Mouse (Mus musculus) stomach, postnatal 0 days (tissue): ENCODE data around the gene Enpp6. TPM values are rescaled to one million over a fixed set of nuclear protein-coding genes. Genes with fewer than 3 reads are reported as not detected.
A peak's percentile ranks its signal among the peaks of the same experiment; 100 is the strongest.

Experiments used
- ATAC-seq: fragments of 200-750 bp; cut with Nextera tagmentation; 2 replicates; pipeline ENCODE4 v1.8.0; 2017; ENCODE audit not compliant: low FRiP score, low TSS enrichment
- DNase-seq: peaks from one replicate; pipeline ENCODE4 v3.0.0-alpha.2; 2016; ENCODE audit warnings: low spot score
- H3K27ac ChIP-seq: fragments of 300-500 bp; sonication (generic); replicated peaks from 2 replicates; pipeline ENCODE4 v1.5.1; 2014; ENCODE audit warnings: mild to moderate bottlenecking, control low read depth
- H3K27me3 ChIP-seq: fragments of 300-500 bp; sonication (generic); 2 replicates; pipeline ENCODE4 v1.6.1; 2014; ENCODE audit warnings: low read length; ENCODE audit not compliant: control insufficient read depth, insufficient read depth
- H3K36me3 ChIP-seq: fragments of 300-500 bp; sonication (generic); 2 replicates; pipeline ENCODE4 v1.6.1; 2014; ENCODE audit warnings: low read length, mixed read lengths; ENCODE audit not compliant: control insufficient read depth, insufficient read depth
- H3K4me1 ChIP-seq: fragments of 300-500 bp; sonication (generic); replicated peaks from 2 replicates; pipeline ENCODE4 v1.6.1; 2014; ENCODE audit warnings: antibody characterized with exemption; ENCODE audit not compliant: control insufficient read depth, insufficient read depth
- H3K4me2 ChIP-seq: fragments of 300-500 bp; sonication (generic); replicated peaks from 2 replicates; pipeline ENCODE4 v1.6.1; 2014; ENCODE audit warnings: low read depth, mild to moderate bottlenecking, control low read depth, moderate library complexity
- H3K4me3 ChIP-seq: fragments of 300-500 bp; sonication (generic); 2 replicates; pipeline ENCODE4 v1.5.1; 2014; ENCODE audit warnings: low read depth, low read length, control low read depth
- H3K9ac ChIP-seq: fragments of 300-500 bp; sonication (generic); 2 replicates; pipeline ENCODE4 v1.6.1; 2014; ENCODE audit warnings: mild to moderate bottlenecking, low read length, control low read depth, mixed read lengths
- H3K9me3 ChIP-seq: fragments of 300-500 bp; sonication (generic); 2 replicates; pipeline ENCODE4 v1.6.1; 2016; ENCODE audit warnings: low read length; ENCODE audit not compliant: control insufficient read depth
- CTCF ChIP-seq: IDR thresholded peaks from 2 replicates; pipeline ENCODE4 v1.5.1; 2016; ENCODE audit warnings: antibody characterized with exemption, low read depth, mild to moderate bottlenecking, moderate library complexity
- EP300 ChIP-seq: optimal IDR thresholded peaks from 2 replicates; pipeline ENCODE3; 2016; ENCODE audit warnings: antibody characterized with exemption
- WGBS: fragments of 180-500 bp; shearing (Covaris S2); extraction: QIAGEN DNeasy Blood & Tissue Kit; methylation state at CpG from one replicate; pipeline ENCODE4 v1.1.7; 2014; 5-methylcytosine and 5-hydroxymethylcytosine counted together
- polyA plus RNA-seq: library from polyadenylated mRNA; unstranded; fragments of >200 nt; fragmentation: Nextera tagmentation; extraction: Ambion mirVana; gene quantifications from 2 replicates; pipeline ENCODE4 v1.2.1, GENCODE M21; 2015

The Enpp6 gene
- 0.16 and 0.40 TPM in 2 replicates for polyA plus RNA-seq

DNA sequence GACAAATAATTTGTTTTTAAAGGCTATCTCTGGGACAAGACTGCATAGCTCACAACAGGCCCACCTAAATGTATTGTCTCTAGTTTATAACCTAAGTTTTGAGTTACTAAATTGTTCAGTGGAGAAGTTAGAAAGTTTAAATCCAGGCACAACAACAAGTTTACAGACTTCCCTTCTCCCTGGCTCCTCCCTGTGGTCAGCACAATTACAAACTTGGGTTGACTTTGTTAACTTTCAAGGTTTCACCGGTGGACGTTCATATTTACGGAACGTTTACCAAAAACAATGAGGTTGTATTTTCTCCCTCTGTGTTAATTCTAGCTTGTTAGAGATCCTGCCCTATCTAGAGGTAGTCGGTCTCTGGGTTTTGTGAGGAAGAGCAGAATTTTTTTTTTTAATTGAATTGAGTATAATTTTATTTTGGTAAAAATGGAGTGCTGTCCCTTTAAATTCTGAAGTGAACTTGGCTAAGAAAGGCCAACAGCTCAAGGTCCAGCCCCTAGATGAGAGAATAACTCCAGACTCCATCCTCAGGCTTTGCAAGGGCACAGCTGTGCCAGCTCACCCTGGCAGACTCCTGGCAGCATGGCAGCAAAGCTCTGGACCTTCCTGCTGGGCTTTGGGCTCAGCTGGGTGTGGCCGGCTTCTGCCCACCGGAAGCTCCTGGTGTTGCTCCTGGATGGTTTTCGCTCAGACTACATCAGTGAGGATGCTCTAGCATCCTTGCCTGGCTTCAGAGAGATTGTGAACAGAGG is at the start of gene Enpp6:
Gene Enpp6, plus strand, starts transcription at position 502 of the 755 bp plus-strand sequence.
- ATAC-seq = no peak
- no peak for DNase-seq
- Histone ChIP-seq H3K4me1 (no peaks in the 10 kb centered on the region), H3K36me3 (no peaks in the 10 kb centered on the region), H3K9me3 (no peaks in the 10 kb centered on the region), H3K27ac (no peak within 1 kb of the TSS), H3K4me3 (no peak within 1 kb of the TSS), H3K27me3 (no peaks in the 10 kb centered on the region), H3K4me2 (no peak within 1 kb of the TSS), H3K9ac (no peak within 1 kb of the TSS)
- WGBS = 84% methylated on average over 8 of the region's 8 CpGs
- TF ChIP-seq EP300 (no peak), CTCF (no peak)

DNA sequence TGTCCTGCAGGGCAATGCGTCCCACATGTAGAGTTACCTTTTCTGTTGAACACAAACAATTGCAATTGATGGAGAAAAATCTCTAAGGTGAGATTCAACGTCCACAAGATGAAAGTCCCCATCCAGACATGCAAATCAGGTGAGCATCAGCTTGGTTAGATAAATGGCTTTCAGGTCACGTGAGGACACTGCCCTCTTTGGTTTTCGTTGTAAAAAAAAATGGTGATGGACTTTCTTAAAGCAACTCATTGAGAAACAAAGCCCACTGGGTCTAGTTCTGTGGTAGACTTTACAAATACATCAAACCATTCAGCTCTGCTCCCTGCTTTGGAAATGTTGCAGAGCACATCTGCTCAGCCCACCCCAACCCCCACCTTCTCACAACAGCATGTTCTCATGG is 48.5 kb upstream of the Enpp6 start:
- Histone ChIP-seq H3K4me1 (no peaks in the 10 kb centered on the region), H3K36me3 (no peaks in the 10 kb centered on the region), H3K4me2 (no peak overlapping the region), H3K4me3 (no peak overlapping the region), H3K27ac (no peak overlapping the region), H3K9me3 (no peaks in the 10 kb centered on the region), H3K9ac (no peak overlapping the region), H3K27me3 (no peaks in the 10 kb centered on the region)
- ATAC-seq = no peak
- 80% methylated on average over 4 of the region's 4 CpGs for WGBS
- TF ChIP-seq EP300 (no peak), CTCF (no peak)
- no peak for DNase-seq

GRCm38 (mm10) chr8:46941295-46941694 is 45.4 kb upstream of the Enpp6 start:
- Histone ChIP-seq H3K36me3 (no peaks in the 10 kb centered on the region), H3K27me3 (no peaks in the 10 kb centered on the region), H3K9me3 (no peaks in the 10 kb centered on the region), H3K4me2 (peak overlapping the region; percentile 23; the same call in 1 of the 2 replicates), H3K9ac (no peak overlapping the region), H3K4me3 (no peak overlapping the region), H3K4me1 (no peaks in the 10 kb centered on the region), H3K27ac (0 out of 2 replicates have a peak overlapping the region, but pooled peaks have one; percentile 3)
- 37% methylated on average over 11 of the region's 11 CpGs for WGBS
- no peak for TF ChIP-seq CTCF
- no peak for TF ChIP-seq EP300
- peak; percentile 60 for DNase-seq
- ATAC-seq = peak; percentile 91

- DNase-seq = no peak
- Histone ChIP-seq H3K27me3 (no peaks in the 10 kb centered on the region), H3K4me1 (no peaks in the 10 kb centered on the region), H3K27ac (no peak overlapping the region), H3K4me2 (peak overlapping the region; percentile 23; the same call in 1 of the 2 replicates), H3K9me3 (no peaks in the 10 kb centered on the region), H3K9ac (no peak overlapping the region), H3K4me3 (no peak overlapping the region), H3K36me3 (no peaks in the 10 kb centered on the region)
- WGBS = 57% methylated on average over 15 of the region's 15 CpGs
- TF ChIP-seq CTCF (no peak), EP300 (no peak)
- 0 out of 2 replicates have a peak, but pooled peaks have one; percentile 43 for ATAC-seq
Observed at GRCm38 (mm10) chr8:46941731-46942650, 44.7 kb upstream of the Enpp6 start.

GRCm38 (mm10) chr8:46942651-46943024 is 44.0 kb upstream of the Enpp6 start:
- Histone ChIP-seq H3K9ac (no peak overlapping the region), H3K9me3 (no peaks in the 10 kb centered on the region), H3K4me2 (no peak overlapping the region), H3K4me3 (no peak overlapping the region), H3K36me3 (no peaks in the 10 kb centered on the region), H3K27ac (no peak overlapping the region), H3K4me1 (no peaks in the 10 kb centered on the region), H3K27me3 (no peaks in the 10 kb centered on the region)
- WGBS = 87% methylated on average over 11 of the region's 11 CpGs
- no peak for DNase-seq
- no peak for TF ChIP-seq CTCF
- no peak for ATAC-seq
